Mouse (Mus musculus) heart, postnatal 36 days (tissue): ENCODE data around the gene Rnf41. TPM values are rescaled to one million over a fixed set of nuclear protein-coding genes. Genes with fewer than 3 reads are reported as not detected.

Experiments
- DNase-seq, 2 experiments: peaks; one replicate each; pipeline ENCODE4 v3.0.0; 2021 to 2022
- intact Hi-C: fragments of 180-260 bp; cut with DNase I; formaldehyde crosslinking; loops from one replicate; pipeline ENCODE4 v1.15.1; 2025
- total RNA-seq, 2 experiments: library from RNA; stranded (reverse); gene quantifications; 2 replicates each; pipeline ENCODE4 v1.2.3; 2021

Rnf41 gene
- total RNA-seq: 10 to 100 TPM; 16.3 to 18.3 TPM

DNA sequence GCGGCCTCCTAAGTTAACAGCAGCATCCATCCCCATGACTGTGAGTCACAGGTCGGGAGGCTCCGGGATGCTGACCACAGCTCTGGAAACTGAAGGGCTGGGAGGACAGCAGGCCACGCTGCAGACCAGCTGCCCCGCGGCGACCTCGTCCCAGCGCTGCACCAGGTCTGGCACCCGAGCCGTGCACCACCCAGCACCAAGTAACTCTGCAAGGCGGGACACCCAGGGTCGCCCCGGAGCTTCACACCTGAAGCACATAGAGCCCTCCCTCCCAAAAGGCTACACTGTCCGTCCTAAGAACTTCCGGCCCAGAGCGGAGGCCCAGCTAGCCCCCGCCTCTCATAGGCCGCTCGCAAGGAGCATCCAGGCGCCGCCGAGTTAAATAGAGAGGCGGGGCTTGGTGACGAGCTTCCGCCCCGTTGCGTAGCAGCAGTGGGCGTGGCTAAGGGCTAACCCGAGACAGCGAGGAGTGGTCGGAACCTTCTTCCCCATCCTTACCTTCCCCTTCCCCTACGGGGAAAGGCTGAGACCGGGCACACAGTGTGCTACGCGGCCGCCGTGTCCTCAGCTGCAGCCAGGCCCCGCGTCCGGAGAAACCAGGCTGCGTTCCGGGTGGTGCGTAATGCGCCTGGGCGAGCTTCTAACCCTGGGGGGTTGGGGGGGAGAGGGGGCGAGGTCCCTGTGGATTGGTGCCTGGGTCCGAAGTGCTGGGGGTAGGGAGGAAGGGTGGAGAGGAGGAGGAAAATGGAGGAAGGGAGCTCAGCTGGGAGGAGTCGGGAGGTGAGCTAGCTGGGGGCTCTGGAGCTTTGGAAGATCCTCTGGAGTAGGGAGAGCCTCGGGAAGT, at the start of gene Rnf41, which contains the start of gene Nabp2:
Gene Rnf41 (plus strand): TSS at position 447 of the 844 bp plus-strand sequence.
Gene Nabp2 (minus strand): TSS at position 282 of the 844 bp plus-strand sequence.
- peak; percentile 96 to 98 for DNase-seq
- intact Hi-C loops: loop anchor here (2.0 to 5.0 kb wide), 2 partner anchors 77 to 136 kb away; partner anchors contain the start of genes Rpl41 and Zc3h10

DNA sequence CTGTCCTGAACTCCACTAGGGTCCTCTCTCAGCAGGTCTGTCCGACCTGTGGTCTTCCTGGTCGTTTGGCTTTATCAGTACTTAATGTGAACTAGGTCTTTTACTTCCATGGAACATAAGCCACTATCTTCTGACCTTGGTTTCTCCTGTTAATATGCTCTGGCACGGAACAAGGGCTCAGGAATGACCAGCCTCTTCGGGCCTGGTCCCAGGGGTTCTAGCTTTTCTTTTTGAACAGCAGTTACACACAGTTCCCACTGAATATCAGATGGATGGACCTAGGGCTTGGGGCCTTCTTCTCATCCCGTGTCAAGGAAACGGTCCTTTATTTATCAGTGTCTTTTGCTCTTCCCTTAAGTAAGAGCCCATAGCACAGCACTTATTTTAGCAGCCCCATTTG, 49.6 kb upstream of the Rnf41 start:
- intact Hi-C loops: loop anchor here (1.0 kb wide), 1 partner anchor 93 kb away; no protein-coding TSS in a partner anchor
- no peak for DNase-seq

DNA sequence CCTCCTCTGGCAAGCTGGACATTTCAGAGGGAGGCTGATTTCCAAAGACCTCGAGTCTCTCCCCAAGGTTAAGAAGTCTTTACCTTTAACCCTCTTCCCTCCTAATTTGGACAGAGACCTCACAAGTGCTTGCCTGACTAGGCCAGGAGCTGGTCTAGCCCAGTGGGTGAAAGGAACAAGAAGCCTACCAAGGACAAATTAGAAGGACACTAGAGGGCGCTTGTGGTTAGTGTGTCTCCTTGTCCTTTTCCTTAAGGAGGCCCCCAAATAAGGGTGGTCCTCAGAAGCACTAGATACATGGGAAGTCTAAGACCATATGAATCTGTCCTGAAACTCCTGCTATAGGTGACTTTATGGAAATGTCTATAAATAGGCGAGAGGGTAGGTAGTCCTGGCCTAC, 48.9 kb upstream of the Rnf41 start:
- peak in 1 of 2 experiments; percentile 57 for DNase-seq
- intact Hi-C loops: loop anchor here (1.0 kb wide), 1 partner anchor 93 kb away; no protein-coding TSS in a partner anchor

DNA sequence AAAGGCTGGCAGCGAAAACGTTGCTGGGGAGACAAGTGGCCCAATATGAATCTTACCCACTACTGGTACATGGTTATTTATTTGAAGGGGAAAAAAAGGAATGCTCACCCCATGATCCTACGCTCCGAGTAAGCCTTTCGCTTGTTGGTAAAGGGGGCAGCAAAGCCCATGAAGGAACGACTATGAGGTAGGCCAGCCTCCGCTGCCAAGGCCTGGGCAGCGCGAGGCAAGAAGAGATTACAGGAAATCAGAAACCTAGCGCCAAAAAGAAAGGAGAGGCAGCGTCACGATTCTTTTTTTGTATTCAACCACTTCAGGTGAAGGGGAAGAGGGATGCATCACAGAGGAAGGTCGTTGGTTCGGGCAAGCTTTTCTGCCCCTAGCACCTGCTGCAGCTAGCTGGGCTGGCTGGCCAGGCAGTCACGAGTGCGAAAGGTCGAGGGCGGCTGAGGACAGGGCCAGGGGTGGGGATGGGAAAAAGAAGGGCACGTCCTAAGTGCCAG, 43.5 kb upstream of the Rnf41 start:
- intact Hi-C loops: no loop called here
- DNase-seq: no peak

DNA sequence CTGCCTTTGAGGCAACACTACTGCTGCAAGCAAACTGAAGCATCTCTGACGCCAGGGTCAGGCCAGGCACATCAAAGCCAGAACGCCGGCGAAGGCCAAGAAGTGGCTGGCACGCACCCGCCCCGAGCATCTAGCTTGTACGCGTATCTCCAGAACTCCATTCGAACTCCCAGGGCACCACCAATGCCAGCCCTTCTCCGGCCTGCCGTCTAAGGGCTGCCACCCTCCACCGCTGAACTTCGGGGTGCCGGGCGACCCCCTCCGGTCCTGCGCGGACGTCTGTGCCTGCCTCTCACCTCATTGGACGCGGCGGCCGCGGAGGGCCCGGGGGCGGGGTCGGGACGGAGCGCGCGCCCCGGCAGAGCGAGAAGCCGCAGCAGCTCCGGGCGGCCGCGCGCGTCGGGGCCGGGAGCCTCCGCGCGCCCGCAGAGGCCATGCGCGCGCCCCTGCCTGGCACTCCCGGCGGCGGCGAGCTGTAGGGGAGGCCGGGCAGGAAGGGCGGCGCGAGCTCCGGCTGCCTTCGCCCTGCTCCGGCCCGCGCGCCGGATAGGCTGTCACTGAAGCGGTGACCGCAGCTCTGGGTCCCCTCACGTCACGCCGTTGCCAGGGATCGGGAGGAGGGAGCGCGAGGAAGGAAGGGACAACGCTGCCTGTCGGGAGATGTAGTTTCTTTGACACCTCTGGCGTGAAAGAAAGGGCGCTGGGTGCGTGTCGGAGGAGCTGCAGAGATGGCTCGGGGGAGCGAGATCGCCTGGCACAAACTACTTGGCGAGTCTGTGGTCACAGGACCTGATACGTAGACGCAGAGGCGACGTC, 42.8 kb upstream of the Rnf41 start, which contains the start of gene Coq10a:
Gene Coq10a (minus strand): TSS at position 596 of the 816 bp plus-strand sequence.
- peak; percentile 88 to 92 for DNase-seq
- intact Hi-C loops: no loop called here

DNA sequence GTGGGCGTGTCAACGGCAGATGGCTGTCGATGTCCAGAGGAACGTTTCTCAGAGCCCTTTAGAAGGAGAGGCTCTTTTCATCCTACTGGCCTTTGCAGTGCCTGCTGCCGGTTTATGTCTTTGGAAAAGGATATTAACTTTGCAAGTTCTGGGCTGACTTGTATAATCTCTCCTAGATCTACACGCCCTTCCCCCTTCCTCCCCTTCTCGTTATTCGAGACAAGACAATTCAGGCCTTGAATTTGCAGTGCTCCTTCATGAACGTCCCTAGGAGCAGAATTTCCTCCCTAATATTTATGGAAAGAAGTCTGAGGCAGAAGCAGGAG, 42.3 kb upstream of the Rnf41 start:
- intact Hi-C loops: no loop called here
- no peak for DNase-seq

DNA sequence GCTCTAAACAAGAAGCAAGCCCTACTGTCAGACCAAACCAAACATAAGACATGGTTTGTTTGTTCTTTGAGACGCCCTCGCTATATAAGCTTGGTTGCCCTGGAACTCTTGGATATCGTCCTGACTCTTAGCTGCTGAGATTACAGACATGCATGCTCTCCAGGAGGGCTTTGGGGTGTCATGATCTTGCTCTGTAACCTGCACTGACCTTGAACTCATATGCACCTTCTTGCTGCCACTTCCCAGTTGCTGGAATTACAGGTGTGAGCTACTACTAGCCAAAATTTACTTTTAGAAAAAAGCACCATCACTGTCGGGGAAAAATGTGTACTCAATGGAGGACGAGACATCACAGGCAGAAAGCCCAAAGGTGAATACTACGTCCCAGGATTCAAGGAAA, 41.9 kb upstream of the Rnf41 start:
- intact Hi-C loops: no loop called here
- no peak for DNase-seq

DNA sequence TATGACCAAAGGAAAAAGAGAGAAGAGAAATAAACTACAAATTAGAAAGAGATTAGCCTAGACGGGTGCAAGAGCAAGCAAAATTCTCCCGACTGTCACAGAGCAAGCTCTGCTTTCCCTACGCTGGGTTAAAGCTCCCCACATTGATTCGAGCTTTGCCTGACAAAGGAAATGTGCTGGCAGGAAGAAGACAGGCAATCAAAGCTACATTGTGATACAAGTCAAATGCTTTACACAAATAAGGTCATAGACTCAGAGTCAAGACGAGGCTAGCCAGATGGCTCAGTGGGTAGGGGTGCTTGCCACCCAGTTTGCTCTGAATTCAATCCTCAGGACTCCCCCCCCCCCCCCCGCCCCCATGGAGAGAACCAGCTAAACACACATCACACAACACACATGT, 41.4 kb upstream of the Rnf41 start:
- DNase-seq: no peak
- intact Hi-C loops: no loop called here

DNA sequence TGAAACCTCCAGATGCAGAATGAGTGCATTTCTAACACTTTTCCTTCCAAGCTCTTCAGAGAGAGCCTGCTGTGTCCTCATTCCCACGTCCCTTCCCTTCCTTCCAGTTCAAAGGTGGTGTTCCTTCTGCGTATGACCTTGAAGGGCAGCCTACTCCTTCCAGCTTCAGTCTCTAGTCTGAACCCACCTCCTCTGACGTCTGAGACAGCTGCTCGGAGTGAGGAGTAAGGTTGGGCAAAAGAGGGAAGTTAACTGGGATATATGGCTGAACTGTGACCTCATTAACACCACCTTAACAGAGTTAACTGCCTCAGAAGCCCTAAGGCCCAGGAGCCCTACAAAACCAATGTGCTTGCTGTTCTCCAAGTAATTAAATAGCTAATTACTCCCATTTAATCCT, 40.9 kb upstream of the Rnf41 start:
- intact Hi-C loops: no loop called here
- DNase-seq: no peak

DNA sequence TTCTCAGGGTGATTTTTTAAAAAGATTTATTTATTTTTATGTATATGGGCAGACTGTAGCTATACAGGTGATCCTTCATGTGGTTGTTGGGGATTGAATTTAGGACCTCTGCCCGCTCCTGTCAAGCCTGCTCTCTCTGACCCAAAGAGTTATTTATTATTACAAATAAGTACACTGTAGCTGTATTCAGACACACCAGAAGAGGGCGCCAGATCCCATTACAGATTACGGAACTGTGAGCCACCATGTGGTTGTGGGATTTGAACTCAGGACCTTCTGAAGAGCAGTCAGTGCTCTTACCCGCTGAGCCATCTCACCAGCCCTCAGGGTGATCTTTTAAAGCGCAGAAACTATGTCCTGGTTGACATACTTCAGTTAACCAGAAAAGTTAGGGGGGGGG, 39.3 kb upstream of the Rnf41 start:
- DNase-seq: no peak
- intact Hi-C loops: no loop called here

DNA sequence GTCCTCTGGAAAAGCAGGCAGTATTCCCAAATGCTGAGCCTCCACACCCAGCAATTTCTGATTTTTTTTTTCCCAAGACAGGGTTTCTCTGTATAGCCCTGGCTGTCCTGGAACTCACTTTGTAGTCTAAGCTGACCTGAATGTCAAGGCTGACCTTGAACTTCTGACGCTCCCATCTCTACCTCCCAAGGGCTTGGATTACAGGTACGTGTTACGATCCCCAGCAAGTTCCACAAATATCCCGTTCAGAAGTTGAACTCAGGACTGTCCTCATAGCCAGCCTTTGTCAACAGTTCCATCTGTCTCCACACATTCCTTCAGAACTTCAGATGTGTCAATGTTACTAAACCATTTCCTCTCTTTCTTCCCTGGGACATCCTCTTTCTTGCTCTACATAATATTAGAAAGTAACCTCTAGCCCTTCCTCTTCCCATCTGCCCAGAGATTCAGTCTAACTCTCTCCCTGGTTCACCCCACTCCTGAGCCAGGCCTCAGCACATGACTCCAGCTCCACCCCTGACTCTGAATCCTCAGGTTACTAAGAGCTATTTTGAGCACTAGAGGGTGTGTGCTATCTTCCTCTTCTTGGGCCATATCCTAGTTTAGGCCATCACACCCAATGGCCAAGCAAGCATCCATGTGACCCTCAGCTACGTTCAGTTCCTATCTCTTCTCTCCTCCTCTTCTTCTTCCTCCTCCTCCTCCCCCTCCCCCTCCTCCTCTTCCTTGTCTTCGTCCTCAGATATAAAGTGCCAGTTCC, 38.3 kb upstream of the Rnf41 start:
- no peak for DNase-seq
- intact Hi-C loops: no loop called here

DNA sequence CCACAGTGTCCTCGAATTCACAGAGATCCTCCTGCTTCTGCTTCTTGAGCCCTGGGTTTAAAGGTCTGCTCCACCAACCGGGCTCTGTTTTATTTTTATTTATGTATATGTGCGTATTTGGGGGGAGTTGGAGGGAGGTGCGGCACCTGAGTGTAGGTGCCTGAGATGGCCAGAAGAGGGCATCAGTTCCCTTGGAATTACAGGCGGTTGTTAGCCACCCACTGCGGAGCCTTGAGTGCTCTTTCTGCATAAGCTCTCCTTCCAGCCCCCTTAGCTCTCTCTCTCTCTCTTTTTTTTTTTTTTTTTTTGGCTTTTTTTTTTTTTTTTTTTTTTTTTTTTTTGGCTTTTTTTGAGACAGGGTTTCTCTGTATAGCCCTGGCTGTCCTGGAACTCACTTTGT, 37.1 kb upstream of the Rnf41 start:
- no peak for DNase-seq
- intact Hi-C loops: no loop called here

DNA sequence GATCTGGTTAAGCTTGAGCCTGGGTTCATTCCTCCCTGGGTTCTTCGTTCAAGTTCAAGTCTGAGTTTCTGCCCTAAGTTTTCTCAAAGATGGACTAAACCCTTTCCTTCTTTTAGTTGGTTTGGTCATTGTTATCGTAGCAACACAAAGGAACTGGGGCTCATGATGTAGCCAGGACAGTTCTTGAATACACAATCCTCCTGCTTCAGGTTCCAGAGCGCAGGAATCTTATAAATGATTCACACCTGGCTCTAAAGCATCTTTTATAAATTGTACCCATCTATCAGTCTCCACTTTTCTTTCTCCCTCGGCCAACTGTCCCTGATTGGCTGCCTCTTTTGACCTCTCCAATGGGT, 35.4 kb upstream of the Rnf41 start:
- intact Hi-C loops: loop anchor here (5.0 kb wide), 1 partner anchor 39 kb away; the partner anchor contains the start of gene Cs
- no peak for DNase-seq

DNA sequence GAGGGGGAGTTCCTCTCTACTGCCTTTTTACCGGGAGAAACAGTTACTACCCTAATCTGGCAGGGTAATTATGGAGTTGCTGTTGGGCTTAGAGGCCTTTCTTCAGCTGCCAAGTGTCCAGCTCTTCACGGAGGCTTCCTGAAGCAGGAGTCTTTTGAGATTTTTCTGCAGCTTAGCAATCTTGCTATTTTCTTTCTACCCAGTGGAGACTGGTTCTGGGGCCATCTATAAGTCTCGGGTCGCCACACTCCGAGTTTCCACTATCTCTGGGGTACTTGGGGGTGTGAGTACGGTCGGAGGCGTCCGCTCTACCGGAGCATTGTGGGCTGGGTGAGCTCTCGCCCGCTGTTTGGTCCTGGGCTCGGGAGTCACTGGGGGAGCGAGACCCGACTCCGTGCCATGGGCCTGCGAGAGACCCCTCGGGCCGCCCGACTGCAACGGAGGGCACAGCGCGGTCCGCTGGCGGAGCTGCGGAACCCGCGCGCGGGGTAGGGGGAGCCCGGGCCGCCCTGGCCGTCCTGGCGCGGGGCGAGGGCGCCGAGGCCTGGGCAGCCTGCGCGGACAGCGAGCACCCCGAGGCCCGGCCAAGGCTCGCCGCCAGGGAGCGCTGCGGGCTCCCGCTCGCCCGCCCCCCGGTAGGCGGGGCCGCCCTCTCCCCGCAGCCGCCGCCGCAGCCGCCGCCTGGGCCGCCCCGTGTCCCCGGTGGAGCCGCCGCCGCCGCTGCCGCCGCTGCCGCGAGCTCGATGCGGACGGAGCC, 34.8 kb upstream of the Rnf41 start, which contains the start of gene Ankrd52:
Gene Ankrd52 (plus strand): TSS at position 661 of the 757 bp plus-strand sequence.
- intact Hi-C loops: loop anchor here (1.0 to 5.0 kb wide), 2 partner anchors 33 to 39 kb away; partner anchors contain the start of gene Cs

DNA sequence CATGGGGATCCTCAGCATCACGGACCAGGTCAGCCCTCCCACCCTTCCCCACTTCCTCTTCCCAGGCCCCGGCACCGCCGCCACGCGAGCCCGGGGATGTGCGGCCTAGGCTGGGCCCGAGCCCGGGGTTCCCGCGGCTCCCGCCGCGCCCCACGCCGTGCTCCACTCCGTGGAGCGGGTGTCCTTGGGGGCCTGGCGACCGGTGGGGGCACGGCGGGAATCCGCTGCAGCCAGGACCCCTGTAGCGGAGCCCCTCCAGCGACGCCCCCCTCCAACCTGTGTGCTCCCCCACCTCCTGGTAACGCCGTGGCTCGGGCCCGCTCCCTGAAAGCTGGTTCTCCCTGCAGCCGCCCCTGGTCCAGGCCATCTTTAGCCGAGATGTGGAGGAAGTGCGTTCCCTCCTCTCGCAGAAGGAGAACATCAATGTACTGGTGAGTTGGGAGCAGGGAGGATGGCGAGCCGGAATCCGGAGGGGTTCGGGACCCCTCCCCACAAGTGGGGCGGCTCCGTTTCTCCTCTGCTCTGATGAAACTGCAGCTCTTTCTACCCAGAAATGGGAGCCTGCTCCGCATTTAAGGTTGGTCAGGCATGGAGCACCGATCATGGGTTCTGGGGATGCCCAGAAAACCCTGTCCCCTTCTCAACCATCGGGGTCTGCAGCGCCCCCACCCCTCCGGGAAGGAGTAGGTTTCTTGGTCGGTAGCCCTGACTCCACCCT, 34.1 kb upstream of the Rnf41 start:
- peak in 1 of 2 experiments; percentile 47 for DNase-seq
- intact Hi-C loops: loop anchor here (1.0 to 5.0 kb wide), 2 partner anchors 32 to 40 kb away; partner anchors contain the start of gene Cs

More for the DNA sequence above, 34.8 kb upstream of the Rnf41 start, which contains the start of gene Ankrd52:
- DNase-seq: peak; percentile 91 to 94

DNA sequence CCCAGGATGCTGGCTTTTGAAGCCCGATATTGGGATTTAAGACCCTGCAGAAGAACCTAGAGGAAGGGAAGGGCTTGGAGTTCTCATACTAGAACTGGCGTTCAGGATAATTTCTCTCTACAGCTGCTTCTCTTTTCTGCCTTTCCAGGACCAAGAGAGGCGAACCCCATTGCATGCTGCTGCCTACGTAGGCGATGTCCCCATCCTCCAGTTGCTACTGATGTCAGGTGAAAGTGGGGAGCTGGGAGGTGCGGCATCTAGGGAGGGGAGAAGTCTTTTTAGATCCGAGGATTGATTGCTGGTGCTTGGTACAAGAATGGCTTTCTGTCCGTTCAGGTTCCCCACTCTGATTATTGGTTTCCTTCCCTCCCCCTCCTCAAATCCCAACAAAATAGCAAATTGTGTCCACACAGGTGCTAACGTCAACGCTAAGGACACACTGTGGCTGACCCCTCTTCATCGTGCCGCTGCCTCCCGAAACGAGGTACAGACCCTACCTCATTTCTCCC, 33.5 kb upstream of the Rnf41 start:
- no peak for DNase-seq
- intact Hi-C loops: loop anchor here (1.0 to 5.0 kb wide), 2 partner anchors 31 to 41 kb away; partner anchors contain the start of gene Cs

DNA sequence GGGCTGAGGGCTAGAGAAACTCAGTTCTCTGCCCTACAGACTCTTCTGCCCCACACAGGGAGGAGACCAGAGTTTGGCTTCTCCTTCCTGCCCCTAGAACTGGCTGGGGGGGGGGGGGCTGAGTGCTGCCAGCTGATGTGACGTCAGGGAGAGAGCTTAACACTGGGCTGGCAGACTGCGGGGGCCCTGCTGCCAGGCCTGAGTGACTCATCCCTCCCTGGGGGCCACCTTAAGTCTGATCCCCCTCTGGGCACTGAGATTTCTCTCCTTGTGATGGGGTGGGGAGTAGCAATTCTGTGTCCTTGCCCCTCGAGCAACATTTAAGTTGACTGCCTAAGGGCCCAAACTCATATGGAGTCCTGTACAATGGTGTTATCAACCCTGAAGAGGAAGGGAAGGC, 33.0 kb upstream of the Rnf41 start:
- no peak for DNase-seq
- intact Hi-C loops: loop anchor here (5.0 kb wide), 1 partner anchor 41 kb away; the partner anchor contains the start of gene Cs

DNA sequence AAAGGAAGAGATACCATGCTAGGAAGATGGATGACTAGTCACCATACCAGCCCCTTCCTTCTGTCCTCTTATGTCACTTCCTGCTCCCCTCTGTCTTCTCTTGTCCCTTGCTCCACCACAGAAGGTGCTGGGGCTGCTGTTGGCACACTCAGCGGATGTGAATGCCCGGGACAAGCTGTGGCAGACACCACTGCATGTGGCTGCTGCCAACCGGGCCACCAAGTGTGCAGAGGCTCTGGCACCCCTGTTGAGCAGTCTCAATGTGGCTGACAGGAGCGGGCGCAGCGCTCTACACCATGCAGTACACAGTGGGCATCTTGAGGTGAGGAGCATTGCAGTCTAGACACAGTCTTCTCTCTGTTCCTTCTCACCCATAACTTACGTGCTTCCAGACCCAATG, 32.2 kb upstream of the Rnf41 start:
- intact Hi-C loops: loop anchor here (5.0 kb wide), 1 partner anchor 42 kb away; the partner anchor contains the start of gene Cs
- no peak for DNase-seq
